Mouse (Mus musculus) intestine, embryonic 15.5 days (tissue): ENCODE measurements around the gene Cxcr2. TPM values are rescaled to one million over a fixed set of nuclear protein-coding genes. Genes with fewer than 3 reads are reported as not detected.

Experiments used
- ATAC-seq: fragments of 200-750 bp; cut with Nextera tagmentation; 2 replicates; pipeline ENCODE4 v1.8.0; 2017; ENCODE audit warnings: moderate TSS enrichment, moderate library complexity
- H3K27ac ChIP-seq: fragments of 300-500 bp; sonication (generic); 2 replicates; pipeline ENCODE4 v1.5.1; 2015; ENCODE audit warnings: mild to moderate bottlenecking, inconsistent platforms
- H3K27me3 ChIP-seq: fragments of 300-500 bp; sonication (generic); replicated peaks from 2 replicates; pipeline ENCODE4 v1.6.1; 2015; ENCODE audit warnings: inconsistent platforms
- H3K36me3 ChIP-seq: fragments of 300-500 bp; sonication (generic); 2 replicates; pipeline ENCODE4 v1.6.1; 2015; ENCODE audit warnings: inconsistent platforms
- H3K4me1 ChIP-seq: fragments of 300-500 bp; sonication (generic); replicated peaks from 2 replicates; pipeline ENCODE4 v1.6.1; 2015; ENCODE audit warnings: inconsistent platforms
- H3K4me2 ChIP-seq: fragments of 300-500 bp; sonication (generic); replicated peaks from 2 replicates; pipeline ENCODE4 v1.6.1; 2015; ENCODE audit warnings: mild to moderate bottlenecking, inconsistent platforms
- H3K4me3 ChIP-seq: fragments of 300-500 bp; sonication (generic); replicated peaks from 2 replicates; pipeline ENCODE4 v1.5.1; 2015; ENCODE audit warnings: inconsistent platforms
- H3K9ac ChIP-seq: fragments of 300-500 bp; sonication (generic); 2 replicates; pipeline ENCODE4 v1.6.1; 2015; ENCODE audit warnings: inconsistent platforms
- H3K9me3 ChIP-seq: fragments of 300-500 bp; sonication (generic); 2 replicates; pipeline ENCODE4 v1.6.1; 2016; ENCODE audit warnings: inconsistent platforms
- WGBS: fragments of 180-500 bp; shearing (Covaris S2); methylation state at CpG from one replicate; pipeline ENCODE4 v1.1.7; 2015; 5-methylcytosine and 5-hydroxymethylcytosine counted together
- microRNA counts: library from miRNA; unstranded; fragments of <30 nt; microRNA quantifications from one replicate; lab custom pipeline; 2016
- polyA plus RNA-seq: library from polyadenylated mRNA; unstranded; fragments of >200 nt; fragmentation: Nextera tagmentation; extraction: Ambion mirVana; gene quantifications from 2 replicates; pipeline ENCODE4 v1.2.1, GENCODE M21; 2015

Cxcr2 gene
- polyA plus RNA-seq, 1 experiment from 2014 or later: 0.24 TPM

DNA sequence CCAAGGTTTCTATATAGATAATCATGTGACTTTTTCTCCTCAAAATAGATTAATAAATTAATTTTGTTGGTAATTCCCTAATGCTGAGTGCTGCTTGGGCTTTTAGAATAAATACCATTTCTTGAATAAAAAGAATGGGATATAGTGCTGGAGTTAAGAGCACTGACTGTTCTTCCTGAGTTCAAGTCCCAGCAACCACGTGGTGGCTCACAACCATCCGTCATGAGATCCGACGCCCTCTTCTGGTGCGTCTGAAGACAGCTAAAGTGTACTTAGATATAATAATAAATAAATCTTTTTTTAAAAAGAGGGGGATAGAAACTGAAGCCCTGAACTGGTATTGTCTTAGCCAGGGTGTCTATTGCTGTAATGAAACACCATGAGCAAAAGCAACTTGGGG lies 49.7 kb downstream of the Cxcr2 start:
- Histone ChIP-seq H3K27me3 (no peaks in the 10 kb centered on the region), H3K4me2 (no peak overlapping the region), H3K9me3 (no peaks in the 10 kb centered on the region), H3K27ac (no peak overlapping the region), H3K36me3 (no peaks in the 10 kb centered on the region), H3K4me1 (peaks cover 5% of the 10 kb centered on the region; the same call in 1 of the 2 replicates), H3K4me3 (no peak overlapping the region), H3K9ac (no peak overlapping the region)
- no peak for ATAC-seq
- 60% methylated on average over 5 of the region's 5 CpGs for WGBS

DNA sequence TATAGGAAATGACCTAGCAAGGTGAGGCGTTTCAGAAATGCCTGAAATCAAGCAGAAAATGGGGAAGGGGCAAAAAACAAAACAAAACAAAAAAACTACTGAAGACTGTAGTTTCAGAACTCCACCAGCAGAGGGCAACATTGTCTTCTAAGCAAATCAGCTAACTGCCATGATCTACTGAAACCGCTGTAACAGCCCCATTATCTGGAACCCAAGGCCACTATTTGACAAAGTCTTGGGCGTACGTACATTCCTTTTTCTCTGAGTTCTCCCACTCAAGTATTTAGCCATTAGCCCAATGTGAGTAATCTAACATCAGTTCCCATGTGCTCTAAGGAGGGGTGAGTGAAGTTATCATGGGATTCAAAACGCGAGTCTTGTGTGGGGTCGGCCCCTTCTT lies 52.1 kb downstream of the Cxcr2 start:
- Histone ChIP-seq H3K36me3 (no peaks in the 10 kb centered on the region), H3K4me2 (no peak overlapping the region), H3K9me3 (no peaks in the 10 kb centered on the region), H3K4me3 (no peak overlapping the region), H3K9ac (no peak overlapping the region), H3K27ac (no peak overlapping the region), H3K27me3 (no peaks in the 10 kb centered on the region), H3K4me1 (no peaks in the 10 kb centered on the region)
- 54% methylated on average over 7 of the region's 7 CpGs for WGBS
- ATAC-seq: no peak; the same call in 1 of the 2 replicates

DNA sequence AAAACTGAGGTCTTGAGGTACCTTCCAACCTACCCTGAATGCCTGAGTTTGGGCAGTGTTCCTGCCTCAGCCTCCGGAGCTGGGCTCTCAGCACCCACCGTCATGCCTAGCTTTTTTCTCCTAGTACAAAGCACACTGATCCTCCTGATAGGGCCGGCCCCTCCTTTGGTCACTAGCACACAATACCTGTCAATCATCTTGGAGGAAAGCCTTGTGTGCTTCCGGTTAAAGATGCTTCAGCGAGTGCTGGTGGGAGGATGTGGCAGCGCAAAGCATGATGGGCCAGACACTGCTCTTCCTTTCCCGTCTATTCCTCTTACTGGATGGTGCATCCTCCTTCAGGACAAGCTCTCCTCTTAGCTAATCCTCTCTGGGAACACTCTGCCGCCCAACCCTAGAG lies 52.9 kb downstream of the Cxcr2 start:
- no peaks in the 10 kb centered on the region for H3K27me3 ChIP-seq
- H3K4me1 ChIP-seq: no peaks in the 10 kb centered on the region
- no peaks in the 10 kb centered on the region for H3K9me3 ChIP-seq
- H3K9ac ChIP-seq: no peak overlapping the region
- no peak overlapping the region for H3K4me2 ChIP-seq
- no peak overlapping the region for H3K4me3 ChIP-seq
- ATAC-seq: no peak
- no peak overlapping the region for H3K27ac ChIP-seq
- 76% methylated on average over 8 of the region's 8 CpGs for WGBS
- no peaks in the 10 kb centered on the region for H3K36me3 ChIP-seq

DNA sequence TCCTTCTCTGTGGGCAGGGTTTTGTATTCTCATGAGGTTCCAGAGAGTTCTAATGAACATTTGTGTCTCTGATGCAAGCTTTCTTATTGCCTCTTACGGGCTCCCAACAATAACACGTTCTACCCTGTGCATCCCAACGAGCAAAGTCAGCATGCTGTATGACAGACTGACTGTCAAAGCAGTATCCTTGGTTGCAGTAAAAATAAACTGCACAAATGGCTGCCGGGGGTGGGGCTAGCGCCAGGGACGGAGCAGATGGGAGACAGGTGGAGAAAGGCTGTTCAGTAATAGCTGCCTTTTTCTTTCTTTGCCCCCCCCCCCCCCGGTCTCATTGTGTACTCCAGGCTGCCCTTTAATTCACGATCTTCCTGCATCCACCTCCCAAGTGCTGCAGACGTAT lies 54.1 kb downstream of the Cxcr2 start:
- no peak overlapping the region for H3K4me3 ChIP-seq
- no peaks in the 10 kb centered on the region for H3K27me3 ChIP-seq
- ATAC-seq: no peak
- no peak overlapping the region for H3K9ac ChIP-seq
- H3K4me1 ChIP-seq: no peaks in the 10 kb centered on the region
- no peaks in the 10 kb centered on the region for H3K36me3 ChIP-seq
- no peaks in the 10 kb centered on the region for H3K9me3 ChIP-seq
- H3K27ac ChIP-seq: no peak overlapping the region
- H3K4me2 ChIP-seq: no peak overlapping the region
- 48% methylated on average over 9 of the region's 9 CpGs for WGBS

DNA sequence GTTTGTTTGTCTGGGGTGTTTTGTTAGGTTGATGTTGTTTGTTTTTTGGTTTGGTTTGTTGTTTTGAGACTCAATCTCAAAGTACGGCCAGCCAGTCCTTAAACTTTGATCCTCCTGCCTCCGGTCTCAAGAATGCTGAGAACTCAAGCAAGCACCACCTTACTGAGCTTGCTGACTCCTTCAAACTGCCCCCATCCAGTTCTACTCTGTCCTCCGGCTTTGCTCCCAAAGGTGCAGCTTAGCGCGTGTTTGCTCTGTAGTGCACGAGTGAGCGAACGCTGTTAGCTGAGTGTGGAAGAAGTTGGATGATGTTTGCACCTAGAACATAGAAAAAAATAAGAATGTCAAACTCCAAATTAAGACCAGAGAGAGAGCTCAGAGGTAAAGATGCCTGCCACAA lies 55.2 kb downstream of the Cxcr2 start:
- Histone ChIP-seq H3K27me3 (no peaks in the 10 kb centered on the region), H3K27ac (no peak overlapping the region), H3K4me2 (no peak overlapping the region), H3K4me1 (no peaks in the 10 kb centered on the region), H3K36me3 (no peaks in the 10 kb centered on the region), H3K4me3 (no peak overlapping the region), H3K9me3 (no peaks in the 10 kb centered on the region), H3K9ac (no peak overlapping the region)
- ATAC-seq: no peak
- WGBS: 84% methylated on average over 8 of the region's 8 CpGs

MicroRNAs encoded within 50 kb of the gene (microRNA counts, 519-probe panel; counts per million panel counts)
- microRNA mmu-miR-1928 (lab: Ali Mortazavi, UCI): 1,867 counts per million, percentile 39 among the panel's probes with 10 or more counts

Other genes starting within 250 kb of the Cxcr2 start
- 23.1 and 29.1 TPM in 2 replicates for gene Tns1, start 29.5 kb upstream of the Cxcr2 start, polyA plus RNA-seq
- 0.18 and 0.34 TPM in 2 replicates for gene Rufy4, start 28.4 kb upstream of the Cxcr2 start, polyA plus RNA-seq
- not detected in 2 replicates for gene Cxcr1, start 40.6 kb downstream of the Cxcr2 start, polyA plus RNA-seq
- 518 and 584 TPM in 2 replicates for gene Arpc2, start 82.1 kb downstream of the Cxcr2 start, polyA plus RNA-seq
- 3.1 and 3.3 TPM in 2 replicates for gene Gpbar1, start 124.6 kb downstream of the Cxcr2 start, polyA plus RNA-seq
- 225 and 244 TPM in 2 replicates for gene Aamp, start 130.7 kb downstream of the Cxcr2 start, polyA plus RNA-seq
- gene Pnkd, start 130.9 kb downstream of the Cxcr2 start, polyA plus RNA-seq: 120 and 127 TPM in 2 replicates
- gene Tmbim1, start 151.6 kb downstream of the Cxcr2 start, polyA plus RNA-seq: 54.9 and 64.3 TPM in 2 replicates
- 0.39 and 0.53 TPM in 2 replicates for gene Catip, start 208.1 kb downstream of the Cxcr2 start, polyA plus RNA-seq
- gene Slc11a1, start 221.2 kb downstream of the Cxcr2 start, polyA plus RNA-seq: 6.4 and 6.7 TPM in 2 replicates
- gene Ctdsp1, start 237.5 kb downstream of the Cxcr2 start, polyA plus RNA-seq: 75.4 and 78.7 TPM in 2 replicates